ENCODE assay signal across 8 mouse cellular contexts in the genomic region with DNA sequence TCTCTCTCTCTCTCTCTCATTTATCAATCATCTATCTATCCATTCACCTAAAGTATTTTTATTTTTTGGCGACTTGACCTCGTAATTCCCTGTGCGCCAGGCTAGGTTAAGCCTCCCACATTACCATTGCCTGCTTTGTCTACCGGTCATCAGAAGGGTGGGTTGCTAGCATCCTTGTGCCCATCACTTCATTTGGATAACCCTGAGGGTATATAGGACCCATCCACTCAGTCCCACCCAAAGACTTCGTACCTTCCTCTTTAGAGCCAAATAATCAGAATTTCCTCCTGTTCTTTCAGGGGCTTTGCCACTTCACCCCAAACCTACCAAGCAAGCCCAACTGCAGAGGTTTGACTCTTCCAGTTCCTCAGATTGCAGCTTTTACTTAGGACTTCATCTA. TPM values are rescaled to one million over a fixed set of nuclear protein-coding genes. Genes with fewer than 3 reads are reported as not detected.
DNase-seq lines count a peak whose midpoint lies in the region; ATAC-seq lines count a peak whose summit lies in the region.

No protein-coding gene starts in this region.

- ATAC-seq in kidney, embryonic 15.5 days (replicated peaks; ENCODE audit: low FRiP score), result no peak
- ATAC-seq in midbrain, embryonic 13.5 days, result no peak

- H3K4me1 ChIP-seq in kidney, embryonic 15.5 days, result peaks cover 11% of the 10 kb centered on the region
- H3K4me1 ChIP-seq in hindbrain, embryonic 10.5 days (replicated peaks), result peaks cover 18% of the 10 kb centered on the region
- H3K4me1 ChIP-seq in midbrain, embryonic 13.5 days (replicated peaks), result peaks cover 14% of the 10 kb centered on the region

- H3K4me2 ChIP-seq in kidney, embryonic 15.5 days, result peak overlapping the region; percentile 71
- peak overlapping the region; percentile 70 for H3K4me2 ChIP-seq in midbrain, embryonic 13.5 days (replicated peaks)

- H3K27ac ChIP-seq in kidney, embryonic 15.5 days, result no peak overlapping the region
- peak overlapping the region; percentile 95 for H3K27ac ChIP-seq in hindbrain, embryonic 10.5 days
- no peak overlapping the region for H3K27ac ChIP-seq in midbrain, embryonic 13.5 days

- H3K9ac ChIP-seq in kidney, embryonic 15.5 days, result peak overlapping the region; percentile 47; the same call in 1 of the 2 replicates
- H3K9ac ChIP-seq in midbrain, embryonic 13.5 days (replicated peaks), result peak overlapping the region; percentile 66

- intact Hi-C loops in left cerebral cortex, postnatal 25 days (cut with DNase I), result loop anchor here (1.0 to 5.0 kb wide), 2 partner anchors 16 to 44 kb away; a partner anchor contains a TSS

- peaks cover 35% of the 10 kb centered on the region for H3K36me3 ChIP-seq in kidney, embryonic 15.5 days
- peaks cover 44% of the 10 kb centered on the region for H3K36me3 ChIP-seq in hindbrain, embryonic 10.5 days
- H3K36me3 ChIP-seq in midbrain, embryonic 13.5 days, result peaks cover 22% of the 10 kb centered on the region

- no peaks in the 10 kb centered on the region for H3K27me3 ChIP-seq in kidney, embryonic 15.5 days
- no peaks in the 10 kb centered on the region for H3K27me3 ChIP-seq in hindbrain, embryonic 10.5 days (ENCODE audit: insufficient read depth, poor library complexity, severe bottlenecking)
- H3K27me3 ChIP-seq in midbrain, embryonic 13.5 days, result no peaks in the 10 kb centered on the region

- 14% methylated on average over 5 of the region's 5 CpGs for WGBS in kidney, embryonic 15.5 days
- 16% methylated on average over 5 of the region's 5 CpGs for WGBS in hindbrain, embryonic 10.5 days
- 12% methylated on average over 5 of the region's 5 CpGs for WGBS in midbrain, embryonic 13.5 days

- H3K4me3 ChIP-seq in kidney, embryonic 15.5 days (replicated peaks), result peak overlapping the region; percentile 69
- H3K4me3 ChIP-seq in hindbrain, embryonic 10.5 days, result peak overlapping the region; percentile 84
- peak overlapping the region; percentile 80 for H3K4me3 ChIP-seq in midbrain, embryonic 13.5 days (replicated peaks)

- no peaks in the 10 kb centered on the region for H3K9me3 ChIP-seq in kidney, embryonic 15.5 days (replicated peaks)
- H3K9me3 ChIP-seq in hindbrain, embryonic 10.5 days, result no peaks in the 10 kb centered on the region
- no peaks in the 10 kb centered on the region for H3K9me3 ChIP-seq in midbrain, embryonic 13.5 days

- DNase-seq in kidney, postnatal 14 days, result no peak
- peak; percentile 23 for DNase-seq in R1 (ENCODE audit: low read depth, low spot score)
- peak; percentile 10 for DNase-seq in hindbrain, embryonic 10.5 days (ENCODE audit: low spot score)
- no peak for DNase-seq in right cerebral cortex, postnatal 14 days
- no peak for DNase-seq in frontal cortex, postnatal 10 days (ENCODE audit: low spot score in 2 of 2)
- DNase-seq in left cerebral cortex, postnatal 25 days (ENCODE audit: low spot score in 2 of 2), result no peak

RNA-seq across cellular contexts. Expression of a gene that starts 0.7 kb away (rescaled TPM):
- 78.2 and 93.3 TPM in 2 replicates for polyA plus RNA-seq in kidney, embryonic 15.5 days (2015; fragmentation: Nextera tagmentation; extraction: Ambion mirVana)
- polyA plus RNA-seq in hindbrain, embryonic 10.5 days (2016; fragmentation: Nextera tagmentation; extraction: Ambion mirVana), result 94.6 and 112 TPM in 2 replicates
- polyA plus RNA-seq in midbrain, embryonic 13.5 days (2015; fragmentation: Nextera tagmentation; extraction: Ambion mirVana), result 62.3 and 66.8 TPM in 2 replicates
- total RNA-seq in left cerebral cortex, postnatal 25 days (2021), result 1 to 10 TPM; 8.5 to 9.1 TPM

RNA-seq across cellular contexts. Expression of a gene that starts 15.7 kb away (rescaled TPM):
- polyA plus RNA-seq in kidney, embryonic 15.5 days (2015; fragmentation: Nextera tagmentation; extraction: Ambion mirVana), result 66.4 and 68.3 TPM in 2 replicates
- polyA plus RNA-seq in hindbrain, embryonic 10.5 days (2016; fragmentation: Nextera tagmentation; extraction: Ambion mirVana), result 47.9 and 59.4 TPM in 2 replicates
- polyA plus RNA-seq in midbrain, embryonic 13.5 days (2015; fragmentation: Nextera tagmentation; extraction: Ambion mirVana), result 33.4 and 35.1 TPM in 2 replicates
- 10 to 100 TPM; 10.2 to 11.1 TPM for total RNA-seq in left cerebral cortex, postnatal 25 days (2021)

RNA-seq across cellular contexts. Expression of a gene that starts 15.8 kb away (rescaled TPM):
- 19.7 and 20.8 TPM in 2 replicates for polyA plus RNA-seq in kidney, embryonic 15.5 days (2015; fragmentation: Nextera tagmentation; extraction: Ambion mirVana)
- 19.9 and 21.2 TPM in 2 replicates for polyA plus RNA-seq in hindbrain, embryonic 10.5 days (2016; fragmentation: Nextera tagmentation; extraction: Ambion mirVana)
- 30.5 and 30.8 TPM in 2 replicates for polyA plus RNA-seq in midbrain, embryonic 13.5 days (2015; fragmentation: Nextera tagmentation; extraction: Ambion mirVana)
- 10 to 100 TPM; 34.1 to 37.9 TPM for total RNA-seq in left cerebral cortex, postnatal 25 days (2021)

RNA-seq across cellular contexts. Expression of a gene that starts 41.2 kb away (rescaled TPM):
- polyA plus RNA-seq in kidney, embryonic 15.5 days (2015; fragmentation: Nextera tagmentation; extraction: Ambion mirVana), result 0.12 and 0.14 TPM in 2 replicates
- polyA plus RNA-seq in hindbrain, embryonic 10.5 days (2016; fragmentation: Nextera tagmentation; extraction: Ambion mirVana), result 0.07 and 0.09 TPM in 2 replicates
- polyA plus RNA-seq in midbrain, embryonic 13.5 days (2015; fragmentation: Nextera tagmentation; extraction: Ambion mirVana), result 0.11 and 0.14 TPM in 2 replicates
- not detected for total RNA-seq in left cerebral cortex, postnatal 25 days (2021)

RNA-seq across cellular contexts. Expression of a gene that starts 44.6 kb away (rescaled TPM):
- polyA plus RNA-seq in kidney, embryonic 15.5 days (2015; fragmentation: Nextera tagmentation; extraction: Ambion mirVana), result 17.1 and 17.7 TPM in 2 replicates
- polyA plus RNA-seq in hindbrain, embryonic 10.5 days (2016; fragmentation: Nextera tagmentation; extraction: Ambion mirVana), result 26.2 and 27.9 TPM in 2 replicates
- 39.7 and 40.0 TPM in 2 replicates for polyA plus RNA-seq in midbrain, embryonic 13.5 days (2015; fragmentation: Nextera tagmentation; extraction: Ambion mirVana)
- 10 to 100 TPM; 20.4 to 22.5 TPM for total RNA-seq in left cerebral cortex, postnatal 25 days (2021)

Comparison
In these comparisons a context has a peak if more than half of its experiments do, and no peak if none do; other contexts are left out.
1. DNase-seq: peak in R1 (single experiment) and hindbrain, embryonic 10.5 days (single experiment); none in kidney, postnatal 14 days (single experiment), right cerebral cortex, postnatal 14 days (single experiment), frontal cortex, postnatal 10 days (0 of 2) and left cerebral cortex, postnatal 25 days (0 of 2).
2. Peak in every context shown above with its lines, with median percentiles within 50 percentile points of each other: H3K4me3 ChIP-seq.